Mouse (Mus musculus): ENCODE results near the gene Sec13.

Sec13 gene

GRCm38 (mm10) chr6:113728181-113728580 is 12.4 kb downstream of the Sec13 start:
- TF ChIP-seq GATA4 (IDR thresholded peaks at IDR 0.05; ENCODE audit: insufficient replicate concordance, low read length) = no peak

GRCm38 (mm10) chr6:113721061-113721460 is 19.5 kb downstream of the Sec13 start:
- no peak for TF ChIP-seq GATA4 (IDR thresholded peaks at IDR 0.05; ENCODE audit: insufficient replicate concordance, low read length)

- no peak for TF ChIP-seq GATA4 (IDR thresholded peaks at IDR 0.05; ENCODE audit: insufficient replicate concordance, low read length)
Observed at GRCm38 (mm10) chr6:113719878-113720277, 20.7 kb downstream of the Sec13 start, which contains the start of gene Ghrl. Ghrl (minus strand) TSS chr6:113719880.

- no peak for TF ChIP-seq GATA4 (IDR thresholded peaks at IDR 0.05; ENCODE audit: insufficient replicate concordance, low read length)
Observed at GRCm38 (mm10) chr6:113717541-113717940, 23.0 kb downstream of the Sec13 start.

- no peak for TF ChIP-seq GATA4 (IDR thresholded peaks at IDR 0.05; ENCODE audit: insufficient replicate concordance, low read length)
Observed at GRCm38 (mm10) chr6:113714797-113715196, 25.7 kb downstream of the Sec13 start.

- TF ChIP-seq GATA4 (IDR thresholded peaks at IDR 0.05; ENCODE audit: insufficient replicate concordance, low read length) = no peak
Observed at GRCm38 (mm10) chr6:113714276-113714675, 26.3 kb downstream of the Sec13 start.

- no peak for TF ChIP-seq GATA4 (IDR thresholded peaks at IDR 0.05; ENCODE audit: insufficient replicate concordance, low read length)
Observed at GRCm38 (mm10) chr6:113712718-113713117, 27.8 kb downstream of the Sec13 start.

- TF ChIP-seq GATA4 (IDR thresholded peaks at IDR 0.05; ENCODE audit: insufficient replicate concordance, low read length) = no peak
Observed at GRCm38 (mm10) chr6:113697222-113698205, 43.0 kb downstream of the Sec13 start.

- TF ChIP-seq GATA4 (IDR thresholded peaks at IDR 0.05; ENCODE audit: insufficient replicate concordance, low read length) = no peak
Observed at GRCm38 (mm10) chr6:113696582-113697221, 43.8 kb downstream of the Sec13 start, which contains the start of gene Tatdn2. Tatdn2 (plus strand) TSS chr6:113697050.

- no peak for TF ChIP-seq GATA4 (IDR thresholded peaks at IDR 0.05; ENCODE audit: insufficient replicate concordance, low read length)
Observed at GRCm38 (mm10) chr6:113695766-113696355, 44.7 kb downstream of the Sec13 start.

- TF ChIP-seq GATA4 (IDR thresholded peaks at IDR 0.05; ENCODE audit: insufficient replicate concordance, low read length) = no peak
Observed at GRCm38 (mm10) chr6:113695203-113695602, 45.3 kb downstream of the Sec13 start.

- TF ChIP-seq GATA4 (IDR thresholded peaks at IDR 0.05; ENCODE audit: insufficient replicate concordance, low read length) = no peak
Observed at GRCm38 (mm10) chr6:113693377-113693776, 47.2 kb downstream of the Sec13 start.

GRCm38 (mm10) chr6:113692661-113693133 is 47.8 kb downstream of the Sec13 start:
- no peak for TF ChIP-seq GATA4 (IDR thresholded peaks at IDR 0.05; ENCODE audit: insufficient replicate concordance, low read length)

GRCm38 (mm10) chr6:113691084-113691462 is 49.5 kb downstream of the Sec13 start:
- no peak for TF ChIP-seq GATA4 (IDR thresholded peaks at IDR 0.05; ENCODE audit: insufficient replicate concordance, low read length)

GRCm38 (mm10) chr6:113690400-113691083 is 50.0 kb downstream of the Sec13 start:
- peak; percentile 97 for TF ChIP-seq GATA4 (IDR thresholded peaks at IDR 0.05; ENCODE audit: insufficient replicate concordance, low read length)
